Mouse (Mus musculus) left cerebral cortex, adult 2 months (tissue): ENCODE data around the gene Ywhah. TPM values are rescaled to one million over a fixed set of nuclear protein-coding genes. Genes with fewer than 3 reads are reported as not detected.

Experiments
- DNase-seq, 2 experiments: peaks; one replicate each; pipeline ENCODE4 v3.0.0; 2021 to 2022; ENCODE audit warnings: low spot score in 2 of 2, mixed read lengths in 1 of 2; ENCODE audit errors: extremely low spot score in 1 of 2
- H3K27ac ChIP-seq: fragments of 200-600 bp; 2 replicates; pipeline ENCODE4 v1.8.1; 2022
- H3K4me3 ChIP-seq: fragments of 200-600 bp; 2 replicates; pipeline ENCODE4 v1.8.1; 2022
- CTCF ChIP-seq: fragments of 200-600 bp; IDR thresholded peaks from 2 replicates; pipeline ENCODE4 v1.8.1; 2022; ENCODE audit warnings: antibody characterized with exemption, mild to moderate bottlenecking, moderate library complexity
- intact Hi-C: fragments of 180-260 bp; cut with DNase I; formaldehyde crosslinking; loops from one replicate; pipeline ENCODE4 v1.15.1; 2025
- total RNA-seq, 2 experiments: library from RNA; stranded (reverse); gene quantifications; 2 replicates each; pipeline ENCODE4 v1.2.3; 2021

Ywhah gene
- total RNA-seq, 2 experiments from 2014 or later: 1,061 to 1,220 TPM

DNA sequence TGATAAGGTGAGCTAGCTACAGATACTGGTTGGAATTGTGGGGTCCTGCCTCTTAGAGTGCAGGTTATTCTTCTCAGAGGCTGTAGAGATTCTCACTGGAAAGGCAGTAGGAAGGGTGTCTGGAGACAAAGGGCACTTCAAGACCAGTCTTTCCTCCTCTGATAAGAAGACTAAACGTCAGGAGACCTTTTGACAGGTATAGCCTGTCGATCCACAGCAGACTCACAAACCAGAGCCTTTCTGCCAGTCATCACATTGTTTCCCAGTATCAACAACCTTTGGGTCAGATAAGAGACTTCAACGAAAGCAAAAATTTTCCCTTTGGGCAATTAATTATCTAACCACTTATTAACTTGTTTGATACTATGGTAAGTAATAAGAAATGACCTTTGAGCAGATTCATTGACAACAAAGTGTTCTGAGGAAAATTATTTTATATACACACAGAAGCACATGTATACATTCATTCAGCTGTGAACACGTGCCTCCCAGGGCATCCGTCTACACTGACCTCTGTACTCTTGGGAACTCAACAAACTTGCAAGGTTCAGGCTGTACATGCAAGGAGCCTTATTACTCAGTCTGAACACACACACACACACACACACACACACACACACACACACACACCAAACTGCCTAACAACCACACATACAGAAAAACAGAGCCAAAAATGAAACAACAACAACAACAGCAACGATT, 58.0 kb downstream of the Ywhah start:
- TF ChIP-seq CTCF: no peak

More for the DNA sequence above, 58.0 kb downstream of the Ywhah start:
- intact Hi-C loops: no loop called here
- Histone ChIP-seq H3K4me3 (no peak overlapping the region), H3K27ac (no peak overlapping the region)
- DNase-seq: no peak

Other genes with a start within 250 kb of the Ywhah start
- 10 to 100 TPM; 63.6 to 64.3 TPM for gene Pisd, start 233.2 kb upstream of the Ywhah start, total RNA-seq
- not detected for gene Gm20671, start 191.7 kb upstream of the Ywhah start, total RNA-seq
- 10 to 100 TPM; 38.1 to 42.0 TPM for gene Prr14l, start 164.6 kb upstream of the Ywhah start, total RNA-seq
- gene Depdc5, start 155.1 kb upstream of the Ywhah start, total RNA-seq: 10 to 100 TPM; 67.7 to 69.6 TPM
- not detected for gene Slc5a1, start 85.4 kb downstream of the Ywhah start, total RNA-seq
- under 1 TPM in 1 of 2 experiments, not detected in 1; 0.56 TPM for gene Spon2, start 199.6 kb downstream of the Ywhah start, total RNA-seq